Mouse (Mus musculus) Muller cell, postnatal 12 days (primary cell): ENCODE results near the gene Mllt11.
A peak's percentile ranks its signal among the peaks of the same experiment; 100 is the strongest.

Source experiments
- DNase-seq: peaks from one replicate; pipeline ENCODE4 v3.0.0-alpha.2; 2015; ENCODE audit errors: inconsistent ontology term

Mllt11 gene

DNA sequence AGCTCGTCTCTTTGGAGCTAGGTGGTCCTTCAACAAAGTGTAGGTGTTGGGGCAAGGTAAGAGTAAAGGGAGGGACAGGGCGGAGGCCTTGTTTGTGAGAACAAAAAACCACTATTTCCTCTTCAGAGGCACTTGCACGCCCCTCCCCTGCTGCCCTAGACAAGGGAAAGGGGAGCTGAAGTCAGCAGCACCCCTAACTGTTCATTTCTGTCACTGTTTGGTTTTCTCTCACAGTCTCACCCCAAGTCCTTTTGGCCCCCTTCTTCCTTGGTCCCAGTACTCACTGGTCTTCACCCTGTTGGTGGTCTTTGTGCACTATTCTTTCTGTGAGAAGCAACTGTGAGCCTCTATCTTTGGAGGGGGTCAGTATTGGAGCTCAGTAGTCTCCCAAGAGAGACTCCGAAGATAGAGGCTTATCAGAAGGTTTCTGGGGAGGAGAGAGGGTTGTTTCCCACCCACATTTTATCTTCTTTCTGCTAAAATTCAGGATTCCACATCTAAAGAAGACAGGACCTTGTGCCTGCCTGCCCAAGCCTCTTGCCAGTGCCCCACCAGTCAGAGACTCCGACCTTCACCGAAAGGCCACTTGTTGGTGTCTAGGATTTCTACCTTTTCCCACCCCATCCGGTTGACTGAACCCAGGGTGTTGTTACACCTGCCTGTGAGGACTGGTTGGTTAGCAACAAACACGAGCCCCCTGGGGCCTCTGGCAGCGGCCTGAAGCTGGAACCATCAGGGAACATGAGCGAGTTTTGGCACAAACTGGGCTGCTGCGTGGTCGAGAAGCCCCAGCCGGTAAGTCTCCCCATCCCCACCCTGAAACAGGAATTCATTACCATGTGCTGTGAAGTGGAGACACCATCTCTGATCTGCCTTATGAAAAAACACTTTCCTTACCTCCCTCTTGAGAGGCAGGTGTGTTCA is at the start of gene Mllt11:
TSS of gene Mllt11 (minus strand) at position 874 of the 924 bp plus-strand sequence.
- DNase-seq, result no peak

DNA sequence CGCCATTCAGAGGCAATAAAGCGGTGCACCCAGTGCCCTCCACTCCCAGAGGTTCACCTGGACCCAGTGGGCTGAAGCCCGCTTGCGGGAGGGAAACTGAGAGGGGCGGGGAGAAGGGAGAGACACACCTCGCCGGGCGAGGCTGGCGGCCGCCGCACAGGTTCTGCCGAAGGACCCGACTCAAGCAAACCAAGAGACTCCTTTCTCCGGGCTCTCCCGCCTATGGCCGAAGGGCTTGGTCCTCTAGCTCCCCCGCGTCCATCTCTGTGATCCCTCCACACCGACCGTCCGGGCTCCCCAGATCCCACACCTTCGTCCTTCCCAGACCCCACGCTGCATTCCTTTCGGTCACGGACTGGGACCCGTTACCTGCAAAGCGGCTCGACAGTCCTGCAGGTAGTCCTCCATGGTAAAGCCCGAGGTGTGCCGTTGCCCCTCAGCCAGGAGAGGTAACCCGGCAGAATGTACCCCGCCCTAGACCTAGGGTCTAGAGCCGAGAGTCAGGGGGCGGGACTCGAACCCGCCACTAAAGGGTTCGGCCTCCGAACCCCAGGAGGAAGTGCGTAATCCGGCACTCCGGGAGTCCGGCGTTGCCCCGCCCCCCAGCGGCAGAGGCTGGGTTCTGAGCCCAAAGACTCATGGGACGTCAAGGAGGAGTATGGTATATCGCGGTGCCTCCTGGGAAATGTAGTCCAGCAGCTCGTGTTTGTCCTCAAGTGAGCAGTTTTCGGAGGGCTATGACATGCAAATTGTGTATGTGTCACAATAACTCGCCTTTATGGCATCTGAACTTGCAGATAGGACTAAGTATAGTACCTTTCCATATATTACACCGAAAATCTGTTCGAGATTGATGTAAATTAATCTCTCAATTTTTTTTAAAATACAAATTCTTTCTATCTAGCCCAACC is 49.5 kb upstream of the Mllt11 start, which contains the start of the genes Mindy1 and Prune1:
TSS of gene Mindy1 (plus strand) at position 130 of the 911 bp plus-strand sequence.
TSS of gene Prune1 (minus strand) at position 861 of the 911 bp plus-strand sequence.
- DNase-seq, result peak; percentile 98

DNA sequence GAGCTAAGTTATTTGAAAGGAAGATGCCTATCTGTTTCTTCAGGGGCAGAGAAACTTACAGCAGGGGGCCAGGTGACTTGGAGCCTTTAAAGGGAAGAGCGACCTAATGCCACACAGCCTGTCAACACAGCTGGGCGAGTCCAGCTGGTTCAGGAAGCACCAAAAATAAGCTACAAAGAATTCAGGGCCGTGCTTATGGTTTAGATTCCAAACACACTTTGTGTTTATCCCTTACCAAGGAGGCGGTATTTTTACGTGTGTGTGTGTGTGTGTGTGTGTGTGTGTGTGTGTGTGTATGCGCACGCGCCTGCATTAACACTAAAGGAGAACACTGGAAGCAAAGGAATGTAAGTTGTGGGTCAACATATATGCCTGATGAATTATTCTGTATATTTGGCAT is 48.8 kb upstream of the Mllt11 start:
- DNase-seq, result peak; percentile 28

DNA sequence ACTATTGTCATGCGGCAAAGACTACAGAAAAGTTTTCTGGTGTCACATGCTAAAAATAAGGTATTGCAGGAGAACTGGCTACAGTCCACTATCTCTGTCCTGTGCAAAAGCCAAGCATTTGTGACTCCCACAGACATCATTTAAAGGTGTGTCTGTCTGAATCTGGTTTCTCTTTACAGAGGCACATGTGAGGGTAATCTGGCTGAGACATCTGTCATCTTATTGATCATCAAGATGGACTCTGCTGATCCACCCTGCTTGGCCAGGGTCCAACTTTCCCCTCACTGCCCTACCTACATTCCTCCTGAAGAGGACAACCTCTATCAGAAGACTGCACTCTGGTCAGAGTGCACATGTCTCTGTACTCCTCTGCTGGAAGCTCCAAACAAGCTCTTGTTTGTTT is 45.2 kb upstream of the Mllt11 start:
- DNase-seq, result no peak

DNA sequence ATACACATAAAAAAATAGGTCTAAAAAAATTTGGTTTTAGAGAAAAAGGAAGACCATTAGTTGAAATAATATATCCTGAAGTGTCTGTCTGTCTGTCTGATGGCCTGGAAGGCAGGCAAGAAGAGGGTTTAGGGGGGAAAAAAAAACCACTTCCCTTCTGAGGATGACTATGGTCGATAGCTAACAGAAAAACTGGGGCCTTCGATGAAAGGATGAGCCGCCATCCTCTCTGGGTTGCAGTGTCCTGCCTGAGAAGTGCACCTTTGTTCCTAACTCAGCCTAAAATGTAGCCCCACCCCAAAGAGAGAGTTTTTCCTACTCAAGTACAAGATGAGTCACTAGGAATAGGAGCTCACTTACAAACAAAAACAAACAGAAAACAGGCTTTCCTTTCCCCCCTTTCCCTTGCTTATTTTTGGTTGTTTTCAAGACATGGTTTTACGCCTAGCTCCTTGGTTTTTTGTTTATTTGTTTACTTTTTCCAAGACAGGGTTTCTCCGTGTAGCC is 44.5 kb upstream of the Mllt11 start:
- no peak for DNase-seq

DNA sequence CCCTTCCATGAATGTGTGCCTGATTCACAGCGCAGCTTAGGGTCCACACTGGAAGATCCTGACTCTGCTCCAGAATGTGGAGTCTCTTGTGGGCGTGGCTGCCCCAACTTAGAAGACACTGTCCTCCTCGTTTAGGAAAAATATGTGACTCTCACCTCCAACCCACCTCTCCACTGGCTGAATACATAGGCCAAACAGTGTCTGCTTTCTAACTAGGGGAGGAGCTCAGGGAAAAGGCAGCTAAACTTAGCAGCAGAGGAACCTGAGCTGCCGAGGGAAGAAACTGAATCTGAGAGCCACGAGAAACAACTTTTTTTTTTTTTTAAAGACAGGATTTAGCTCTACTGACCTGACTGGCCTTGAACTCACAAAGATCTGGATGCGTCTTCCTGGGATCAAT is 43.2 kb upstream of the Mllt11 start:
- DNase-seq, result no peak

DNA sequence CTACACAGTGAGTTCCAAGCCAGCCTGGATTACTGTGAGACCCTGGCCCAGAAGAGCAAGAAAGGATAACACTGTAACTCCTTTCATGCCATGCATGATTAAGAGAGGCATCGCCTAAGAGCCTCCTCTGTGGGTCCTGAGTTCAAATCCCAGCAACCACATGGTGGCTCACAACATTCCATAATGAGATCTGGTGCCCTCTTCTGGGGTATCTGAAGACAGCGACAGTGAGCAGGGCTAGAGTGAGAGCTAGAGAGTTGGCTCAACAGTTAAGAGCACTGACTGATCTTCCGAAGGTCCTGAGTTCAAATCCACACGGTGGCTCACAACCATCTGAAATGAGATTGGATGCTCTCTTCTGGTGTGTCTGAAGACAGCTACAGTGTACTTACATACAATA is 42.5 kb upstream of the Mllt11 start:
- DNase-seq, result no peak

DNA sequence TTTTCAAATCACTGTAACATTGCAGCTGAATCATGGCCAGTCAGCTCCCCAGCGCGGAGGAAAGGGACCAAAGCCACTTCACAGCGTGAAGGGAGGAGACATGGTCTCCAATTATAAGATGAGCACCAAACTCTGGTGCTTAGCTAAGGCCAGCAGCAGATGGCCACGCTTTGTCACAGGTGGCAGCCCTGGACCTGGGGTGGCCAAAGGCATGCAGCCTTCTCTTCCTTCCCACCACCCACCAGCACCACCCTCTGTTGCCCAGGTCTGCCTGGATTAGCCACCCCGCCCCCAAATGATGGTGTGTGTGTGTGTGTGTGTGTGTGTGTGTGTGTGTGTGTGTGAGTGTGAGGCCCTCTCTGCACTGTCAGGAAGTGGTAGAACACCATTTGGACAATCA is 41.5 kb upstream of the Mllt11 start:
- no peak for DNase-seq

DNA sequence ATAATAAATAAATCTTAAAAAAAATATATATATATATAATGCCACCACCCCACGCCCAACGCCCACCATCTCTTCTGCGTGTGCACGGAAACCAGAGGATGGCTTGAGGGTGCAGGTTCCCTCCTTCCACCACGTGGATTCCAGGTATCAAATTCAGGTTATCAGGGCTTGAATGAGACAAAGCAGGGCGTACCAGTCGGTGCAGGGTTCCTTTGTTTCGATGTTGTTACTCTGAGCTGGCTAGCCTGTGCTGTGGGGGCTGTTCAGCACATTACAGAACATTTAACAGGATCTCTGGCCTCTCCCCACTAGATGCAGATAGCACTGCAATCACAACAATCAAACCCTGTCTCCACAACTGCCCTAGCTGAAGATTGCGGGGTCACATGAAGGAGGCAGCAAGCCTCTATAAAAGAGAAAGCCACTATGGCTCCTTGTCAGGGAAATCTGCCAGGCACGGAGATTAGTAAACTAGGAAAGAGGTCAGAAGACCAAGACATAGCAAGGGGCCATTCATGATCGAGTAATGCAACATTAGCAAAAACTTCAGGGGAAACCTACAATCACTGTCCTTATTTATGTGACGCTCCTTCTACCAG is 38.9 kb upstream of the Mllt11 start:
- no peak for DNase-seq

DNA sequence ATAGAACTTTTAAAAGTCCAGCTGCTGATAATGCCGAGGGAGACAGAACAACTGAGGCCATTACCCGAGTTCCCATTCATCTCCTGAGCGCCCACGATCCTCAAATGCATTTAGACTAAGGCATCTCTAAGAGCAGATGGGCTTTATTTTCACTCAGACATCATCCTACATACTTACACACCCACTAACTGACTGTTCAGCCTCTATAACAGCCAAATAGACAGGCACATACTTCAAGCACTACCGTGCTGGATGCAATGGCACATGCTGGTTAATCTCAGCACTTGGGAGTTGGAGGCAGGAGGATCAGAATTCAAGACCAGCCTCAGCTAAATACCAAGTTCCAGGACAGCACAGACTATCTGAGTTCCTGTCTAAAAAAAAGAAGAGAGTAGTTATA is 37.8 kb upstream of the Mllt11 start:
- DNase-seq, result no peak

DNA sequence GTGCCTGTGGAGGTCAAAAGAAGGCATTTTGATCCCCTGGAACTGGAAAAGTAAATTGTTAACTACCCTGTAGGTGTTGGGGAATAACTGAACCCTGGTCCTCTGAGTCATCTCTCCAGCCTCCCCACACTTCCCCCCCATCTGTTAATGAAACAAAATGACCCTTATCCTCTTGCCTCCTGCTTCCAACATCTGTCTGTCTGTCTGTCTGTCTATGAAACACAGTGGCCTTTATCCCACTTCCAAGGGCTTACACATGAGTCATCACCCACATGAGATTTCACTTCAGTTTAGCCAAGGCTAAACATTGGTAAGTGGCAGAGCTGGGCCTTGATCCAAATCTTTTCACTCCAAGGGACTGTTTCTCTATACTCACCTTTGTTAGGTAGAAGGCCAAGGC is 35.9 kb upstream of the Mllt11 start:
- DNase-seq, result peak; percentile 41

DNA sequence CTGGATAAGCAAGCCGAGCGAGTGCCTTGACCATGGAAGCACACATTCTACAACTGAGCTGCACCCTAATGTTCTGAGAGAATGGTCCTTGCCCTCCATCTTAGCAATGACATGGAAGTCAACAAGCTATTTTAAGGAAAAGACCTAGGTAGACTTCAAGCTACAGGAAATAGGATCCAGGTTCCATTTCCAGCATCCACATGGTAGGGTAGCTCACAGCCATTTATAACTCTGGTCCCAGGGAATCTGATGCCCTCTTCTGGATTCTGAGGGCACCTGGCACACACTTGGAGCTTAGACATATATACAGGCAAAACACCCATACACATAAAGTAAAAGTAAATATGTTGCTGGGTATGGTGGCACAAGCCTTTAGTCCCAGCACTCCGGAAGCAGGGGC is 34.1 kb upstream of the Mllt11 start:
- DNase-seq, result no peak

DNA sequence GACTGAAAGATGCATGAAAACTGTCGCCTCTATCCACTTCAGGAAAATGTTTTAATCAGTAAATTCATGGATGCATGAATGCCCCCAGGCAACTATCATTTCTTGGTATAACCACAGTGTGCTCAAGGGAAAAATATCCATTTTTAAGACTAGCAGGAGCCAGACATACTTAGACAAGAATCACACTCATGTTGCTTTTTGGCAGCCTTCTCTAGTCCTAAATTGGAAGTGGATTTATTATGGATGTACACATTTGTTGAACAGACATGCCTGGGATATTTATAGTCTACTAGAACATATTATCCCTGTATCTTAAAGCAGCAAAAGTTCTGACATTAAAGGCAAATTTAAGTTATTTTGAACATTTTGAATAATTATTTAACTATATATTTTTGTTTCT is 32.8 kb upstream of the Mllt11 start:
- DNase-seq, result no peak

DNA sequence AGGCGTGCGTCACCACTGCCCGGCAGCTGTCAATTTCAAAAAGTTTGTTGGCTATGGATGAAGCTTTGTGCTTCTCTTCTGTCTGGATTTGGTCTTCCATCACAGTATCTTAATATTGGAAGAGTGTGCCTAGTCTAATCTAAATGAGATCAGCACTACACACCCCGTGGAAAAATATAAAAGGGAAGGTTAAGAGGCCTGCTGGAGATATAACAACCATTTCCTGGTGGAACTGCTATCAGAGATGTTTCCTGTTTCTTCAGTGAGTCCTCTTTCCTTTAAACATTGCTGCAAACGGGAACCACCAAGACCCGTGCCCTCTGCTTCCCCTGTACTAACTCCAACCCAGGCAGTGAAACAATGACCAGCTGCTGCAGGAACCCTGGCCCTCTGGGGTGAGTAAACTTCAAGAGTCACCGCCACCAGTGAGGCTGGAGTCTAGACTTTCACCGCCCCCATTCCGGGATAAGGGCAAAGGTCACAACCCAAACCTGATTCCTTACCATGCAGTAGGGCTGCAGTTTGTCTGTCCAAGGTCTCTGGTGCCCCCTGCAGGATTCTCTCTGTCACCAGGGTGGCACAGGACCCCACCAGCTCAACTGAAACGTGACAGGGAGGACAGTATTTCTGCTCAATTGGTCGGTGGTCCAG is 31.2 kb upstream of the Mllt11 start:
- peak; percentile 42 for DNase-seq

DNA sequence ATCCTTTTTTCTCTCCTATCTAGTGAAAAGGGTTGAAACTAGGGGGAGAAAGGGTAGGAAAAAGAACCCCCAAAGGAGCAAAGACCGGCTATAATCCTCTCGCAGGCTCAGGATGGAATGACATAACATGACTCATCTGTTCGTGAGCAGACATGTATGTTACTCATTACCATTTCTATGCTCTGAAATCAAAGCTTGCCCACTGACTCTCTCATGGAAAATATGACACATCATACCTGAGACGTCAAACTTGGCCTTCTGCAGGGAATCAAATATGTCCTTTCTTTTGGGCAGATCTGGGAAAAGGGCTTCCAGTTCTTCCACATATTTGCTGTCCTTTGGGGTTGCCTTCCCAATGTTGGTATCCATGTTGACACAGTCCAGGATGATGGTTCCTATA is 30.0 kb upstream of the Mllt11 start:
- no peak for DNase-seq

DNA sequence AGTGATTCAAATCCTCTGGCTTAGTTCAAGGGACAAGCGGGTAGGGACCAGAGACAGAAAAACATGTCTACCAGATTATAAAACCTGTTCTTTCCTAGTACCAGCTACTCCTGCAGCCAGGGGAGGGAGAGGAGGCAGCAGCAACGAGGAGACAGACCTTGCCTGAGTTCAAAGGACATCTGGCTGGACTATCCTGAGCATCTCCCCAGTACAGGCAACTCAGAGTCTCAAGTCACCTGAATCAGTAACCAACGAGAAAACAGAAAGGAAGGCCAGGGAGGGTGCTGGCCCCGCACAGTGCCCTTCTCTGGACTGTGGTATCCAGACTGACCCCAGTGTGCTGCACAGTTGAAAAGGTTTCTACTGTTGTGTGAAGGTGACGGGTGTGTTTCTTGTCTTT is 25.0 kb upstream of the Mllt11 start:
- no peak for DNase-seq

DNA sequence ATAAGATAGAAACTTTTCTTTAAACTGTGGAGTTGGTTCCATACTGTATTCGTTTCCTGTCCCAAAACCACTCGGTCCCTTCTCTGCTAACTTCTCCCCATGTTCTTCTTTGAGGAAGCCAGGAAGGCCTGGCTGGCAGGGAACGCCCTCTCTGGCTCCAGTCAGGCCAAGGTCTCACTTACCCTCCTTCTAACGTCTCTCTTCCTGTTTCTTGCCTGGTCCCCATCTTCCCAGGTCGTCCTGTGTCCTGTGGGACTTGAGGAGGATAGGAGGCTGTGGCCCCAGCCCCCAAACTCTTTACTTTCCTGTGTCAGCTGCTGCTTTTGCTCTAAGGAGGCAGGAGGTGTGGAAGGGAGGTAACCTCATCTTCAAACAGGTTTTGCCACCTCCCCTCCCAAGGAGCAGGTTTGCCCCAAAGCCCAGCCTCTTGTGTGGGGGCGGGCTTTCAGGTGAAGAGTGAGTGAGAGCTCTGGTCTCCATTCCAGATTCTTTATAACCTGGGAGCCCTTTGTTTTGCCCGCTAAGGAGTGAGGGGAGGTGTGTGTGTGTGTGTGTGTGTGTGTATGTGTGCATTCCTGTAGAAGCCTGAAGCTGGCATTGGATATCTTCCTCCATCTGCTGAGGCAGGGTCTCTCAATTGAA is 18.9 kb upstream of the Mllt11 start, which contains the start of gene Bnipl:
TSS of gene Bnipl (minus strand) at position 411 of the 642 bp plus-strand sequence.
- no peak for DNase-seq

DNA sequence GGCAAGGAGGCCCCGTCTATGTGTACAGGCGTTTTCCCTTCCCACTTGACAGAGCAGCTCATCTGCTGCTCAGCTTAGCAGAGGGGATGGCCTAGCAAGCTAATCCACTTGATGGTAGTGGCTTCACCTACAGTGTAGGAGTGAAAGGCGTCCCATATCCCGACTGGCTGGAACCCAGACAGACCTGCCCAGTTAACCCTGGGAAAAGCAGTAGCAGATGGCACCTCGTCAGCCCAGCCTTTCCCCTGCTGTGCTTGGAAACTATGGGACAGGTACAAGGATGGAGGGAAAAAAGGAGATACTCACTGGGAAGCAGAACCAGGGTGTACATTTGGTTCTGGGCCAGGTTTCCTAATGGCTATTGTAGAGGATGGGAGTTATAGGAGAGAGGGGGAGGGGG is 18.4 kb upstream of the Mllt11 start:
- DNase-seq, result no peak

DNA sequence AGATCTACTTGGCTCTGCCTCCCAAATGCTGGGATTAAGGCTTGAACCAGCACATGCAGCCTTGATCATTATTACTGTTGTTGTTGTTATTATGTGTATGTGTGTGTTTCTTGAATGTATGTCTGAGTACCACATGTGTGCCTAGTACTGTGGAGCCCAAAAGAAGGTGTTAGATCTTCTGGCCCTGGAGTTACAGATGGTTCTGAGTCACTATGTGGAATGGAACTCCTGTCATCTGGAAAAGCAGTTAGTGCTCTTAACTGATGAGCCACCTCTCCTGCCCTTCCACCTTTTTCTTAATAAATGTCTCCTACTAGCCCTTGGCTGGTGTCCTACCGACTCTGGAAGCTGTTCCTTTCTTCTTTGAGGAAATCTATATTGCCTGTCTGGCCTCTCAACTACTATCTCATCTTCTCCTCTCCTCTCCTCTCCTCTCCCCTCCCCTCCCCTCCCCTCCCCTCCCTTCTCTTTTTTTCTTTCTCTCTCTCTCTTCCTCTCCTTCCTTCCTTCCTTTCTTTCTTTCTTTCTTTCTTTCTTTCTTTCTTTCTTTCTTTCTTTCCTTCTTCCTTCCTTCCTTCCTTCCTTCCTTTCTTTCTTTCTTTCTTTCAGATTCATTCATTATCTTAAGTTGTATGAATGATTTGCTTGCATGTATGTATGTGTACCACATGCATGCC is 15.8 kb upstream of the Mllt11 start:
- DNase-seq, result no peak
